Mouse (Mus musculus): ENCODE measurements around the gene 1110051M20Rik. TPM values are rescaled to one million over a fixed set of nuclear protein-coding genes. Genes with fewer than 3 reads are reported as not detected.

1110051M20Rik gene
- polyA plus RNA-seq, 1 experiment from 2014 or later = 105 TPM

- no peak overlapping the region for H3K4me2 ChIP-seq (replicated peaks)
- 45% methylated on average over 4 of the region's 4 CpGs for WGBS
- H3K4me1 ChIP-seq = peaks cover 2% of the 10 kb centered on the region; the same call in 1 of the 2 replicates
- H3K9ac ChIP-seq = no peak overlapping the region
- no peak overlapping the region for H3K27ac ChIP-seq
- H3K27me3 ChIP-seq = no peaks in the 10 kb centered on the region
- no peak for ATAC-seq (ENCODE audit: low FRiP score)
- no peaks in the 10 kb centered on the region for H3K9me3 ChIP-seq (replicated peaks)
- H3K36me3 ChIP-seq = no peaks in the 10 kb centered on the region
- no peak overlapping the region for H3K4me3 ChIP-seq
Measured at GRCm38 (mm10) chr2:91361068-91361528, 83.4 kb downstream of the 1110051M20Rik start.

GRCm38 (mm10) chr2:91355767-91356166 is 88.7 kb downstream of the 1110051M20Rik start:
- Histone ChIP-seq H3K27ac (no peak overlapping the region), H3K9me3 (replicated peaks) (no peaks in the 10 kb centered on the region), H3K27me3 (no peaks in the 10 kb centered on the region), H3K4me1 (peaks cover 2% of the 10 kb centered on the region; the same call in 1 of the 2 replicates), H3K9ac (no peak overlapping the region), H3K4me3 (no peak overlapping the region), H3K4me2 (replicated peaks) (no peak overlapping the region), H3K36me3 (no peaks in the 10 kb centered on the region)
- WGBS = 92% methylated on average over 3 of the region's 3 CpGs
- no peak for ATAC-seq (ENCODE audit: low FRiP score)

- ATAC-seq (ENCODE audit: low FRiP score) = no peak
- 79% methylated on average over 6 of the region's 6 CpGs for WGBS
Measured at GRCm38 (mm10) chr2:91354727-91355403, 89.6 kb downstream of the 1110051M20Rik start.

DNA sequence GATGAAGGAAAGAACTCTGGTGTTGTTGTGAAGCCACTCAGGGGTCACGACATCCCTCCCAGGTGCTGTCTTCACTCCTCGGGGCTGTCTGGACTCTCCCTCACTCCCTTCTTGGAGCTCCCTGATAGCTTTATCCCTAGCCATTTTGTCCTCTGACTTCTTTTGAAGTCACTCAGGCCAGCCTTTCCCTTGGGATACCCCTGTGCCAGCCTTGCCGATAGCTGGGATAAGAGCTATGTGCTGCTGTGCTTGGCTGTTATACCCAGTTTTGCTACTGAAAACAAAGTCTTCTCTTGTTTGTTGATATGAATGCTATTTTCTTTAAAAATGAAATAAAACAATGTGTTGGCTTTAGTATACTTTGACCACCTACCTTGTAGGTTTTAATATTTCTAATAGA is 90.7 kb downstream of the 1110051M20Rik start:
- Histone ChIP-seq H3K27ac (no peak overlapping the region), H3K4me3 (no peak overlapping the region), H3K9ac (no peak overlapping the region), H3K4me1 (peaks cover 2% of the 10 kb centered on the region; the same call in 1 of the 2 replicates), H3K4me2 (replicated peaks) (no peak overlapping the region), H3K36me3 (no peaks in the 10 kb centered on the region), H3K27me3 (no peaks in the 10 kb centered on the region), H3K9me3 (replicated peaks) (no peaks in the 10 kb centered on the region)
- 52% methylated on average over 3 of the region's 3 CpGs for WGBS
- no peak for ATAC-seq (ENCODE audit: low FRiP score)

More at GRCm38 (mm10) chr2:91354727-91355403, 89.6 kb downstream of the 1110051M20Rik start:
- Histone ChIP-seq H3K27me3 (no peaks in the 10 kb centered on the region), H3K4me2 (replicated peaks) (no peak overlapping the region), H3K27ac (peak overlapping the region; percentile 30; the same call in 1 of the 2 replicates), H3K36me3 (no peaks in the 10 kb centered on the region), H3K9me3 (replicated peaks) (no peaks in the 10 kb centered on the region), H3K4me1 (peaks cover 2% of the 10 kb centered on the region; the same call in 1 of the 2 replicates), H3K4me3 (no peak overlapping the region), H3K9ac (no peak overlapping the region)

DNA sequence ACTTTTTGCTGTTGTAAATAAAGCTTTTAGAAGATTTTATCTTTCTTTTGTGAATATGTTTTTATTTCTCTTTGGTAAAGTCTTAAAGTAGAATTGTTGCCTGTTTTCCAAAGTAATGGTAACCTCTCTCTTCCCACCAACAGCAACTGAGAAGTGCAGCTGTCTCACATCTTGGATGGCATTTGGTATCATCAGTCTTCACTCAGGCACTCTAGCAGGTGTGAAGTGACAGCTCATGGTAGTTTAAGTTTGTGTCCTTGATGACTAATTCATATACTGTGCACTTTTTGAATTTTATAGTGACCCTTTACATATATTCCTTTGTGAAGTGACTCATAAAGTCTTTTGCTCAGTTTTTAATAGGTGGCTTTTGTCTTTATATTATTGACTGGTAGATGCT is 92.7 kb downstream of the 1110051M20Rik start:
- ATAC-seq (ENCODE audit: low FRiP score) = no peak
- Histone ChIP-seq H3K9me3 (replicated peaks) (no peaks in the 10 kb centered on the region), H3K4me1 (peaks cover 2% of the 10 kb centered on the region; the same call in 1 of the 2 replicates), H3K27me3 (no peaks in the 10 kb centered on the region), H3K36me3 (no peaks in the 10 kb centered on the region), H3K9ac (no peak overlapping the region), H3K4me3 (no peak overlapping the region), H3K4me2 (replicated peaks) (no peak overlapping the region), H3K27ac (no peak overlapping the region)

- Histone ChIP-seq H3K9me3 (replicated peaks) (no peaks in the 10 kb centered on the region), H3K4me3 (no peak overlapping the region), H3K4me1 (peaks cover 2% of the 10 kb centered on the region; the same call in 1 of the 2 replicates), H3K36me3 (no peaks in the 10 kb centered on the region), H3K4me2 (replicated peaks) (no peak overlapping the region), H3K27ac (no peak overlapping the region), H3K27me3 (no peaks in the 10 kb centered on the region), H3K9ac (no peak overlapping the region)
- no peak for ATAC-seq (ENCODE audit: low FRiP score)
- 71% methylated on average over 6 of the region's 6 CpGs for WGBS
Measured at GRCm38 (mm10) chr2:91349974-91350457, 94.5 kb downstream of the 1110051M20Rik start.

DNA sequence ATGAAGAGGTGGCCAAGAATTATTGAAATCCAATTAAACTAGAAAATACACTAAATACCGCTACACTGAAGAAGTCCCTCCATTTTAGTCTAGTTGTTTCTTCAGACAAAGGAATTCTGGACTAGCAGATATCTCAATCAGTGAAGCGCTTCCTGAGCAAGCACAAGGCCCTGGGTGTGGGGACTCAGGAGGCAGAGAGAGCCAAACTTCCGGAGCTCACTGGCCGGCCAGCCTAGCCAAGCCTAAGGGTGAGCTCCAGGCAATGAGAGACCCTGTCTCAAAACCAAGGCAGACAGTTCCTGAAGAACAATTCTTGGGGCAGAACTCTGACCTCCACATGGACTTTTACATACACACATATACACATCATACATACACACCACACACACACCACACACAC is 95.6 kb downstream of the 1110051M20Rik start:
- Histone ChIP-seq H3K4me1 (no peaks in the 10 kb centered on the region), H3K27ac (no peak overlapping the region), H3K27me3 (no peaks in the 10 kb centered on the region), H3K4me2 (replicated peaks) (no peak overlapping the region), H3K9me3 (replicated peaks) (no peaks in the 10 kb centered on the region), H3K36me3 (0 out of 2 replicates have a peak, but pooled peaks cover 3% of the 10 kb centered on the region), H3K4me3 (no peak overlapping the region), H3K9ac (no peak overlapping the region)
- no peak for ATAC-seq (ENCODE audit: low FRiP score)
- 76% methylated on average over 4 of the region's 4 CpGs for WGBS

GRCm38 (mm10) chr2:91345644-91346043 is 98.9 kb downstream of the 1110051M20Rik start:
- 86% methylated on average over 1 of the region's 1 CpGs for WGBS
- Histone ChIP-seq H3K27me3 (no peaks in the 10 kb centered on the region), H3K4me3 (no peak overlapping the region), H3K9ac (no peak overlapping the region), H3K36me3 (0 out of 2 replicates have a peak, but pooled peaks cover 10% of the 10 kb centered on the region), H3K9me3 (replicated peaks) (0 out of 2 replicates have a peak, but pooled peaks cover 3% of the 10 kb centered on the region), H3K4me2 (replicated peaks) (no peak overlapping the region), H3K4me1 (no peaks in the 10 kb centered on the region), H3K27ac (no peak overlapping the region)
- no peak for ATAC-seq (ENCODE audit: low FRiP score)

- WGBS = 95% methylated on average over 2 of the region's 2 CpGs
- Histone ChIP-seq H3K9me3 (replicated peaks) (0 out of 2 replicates have a peak, but pooled peaks cover 3% of the 10 kb centered on the region), H3K27me3 (no peaks in the 10 kb centered on the region), H3K4me1 (no peaks in the 10 kb centered on the region), H3K27ac (no peak overlapping the region), H3K36me3 (0 out of 2 replicates have a peak, but pooled peaks cover 10% of the 10 kb centered on the region), H3K4me3 (no peak overlapping the region), H3K9ac (no peak overlapping the region), H3K4me2 (replicated peaks) (no peak overlapping the region)
- no peak for ATAC-seq (ENCODE audit: low FRiP score)
Measured at GRCm38 (mm10) chr2:91339591-91339990, 104.9 kb downstream of the 1110051M20Rik start.

GRCm38 (mm10) chr2:91335128-91335527 is 109.4 kb downstream of the 1110051M20Rik start:
- H3K36me3 ChIP-seq = no peaks in the 10 kb centered on the region
- peaks cover 10% of the 10 kb centered on the region for H3K4me1 ChIP-seq
- H3K4me3 ChIP-seq = no peak overlapping the region
- H3K27me3 ChIP-seq = no peaks in the 10 kb centered on the region
- WGBS = 76% methylated on average over 4 of the region's 4 CpGs
- H3K27ac ChIP-seq = no peak overlapping the region
- H3K9ac ChIP-seq = no peak overlapping the region
- no peaks in the 10 kb centered on the region for H3K9me3 ChIP-seq (replicated peaks)
- no peak overlapping the region for H3K4me2 ChIP-seq (replicated peaks)
- ATAC-seq (ENCODE audit: low FRiP score) = no peak

DNA sequence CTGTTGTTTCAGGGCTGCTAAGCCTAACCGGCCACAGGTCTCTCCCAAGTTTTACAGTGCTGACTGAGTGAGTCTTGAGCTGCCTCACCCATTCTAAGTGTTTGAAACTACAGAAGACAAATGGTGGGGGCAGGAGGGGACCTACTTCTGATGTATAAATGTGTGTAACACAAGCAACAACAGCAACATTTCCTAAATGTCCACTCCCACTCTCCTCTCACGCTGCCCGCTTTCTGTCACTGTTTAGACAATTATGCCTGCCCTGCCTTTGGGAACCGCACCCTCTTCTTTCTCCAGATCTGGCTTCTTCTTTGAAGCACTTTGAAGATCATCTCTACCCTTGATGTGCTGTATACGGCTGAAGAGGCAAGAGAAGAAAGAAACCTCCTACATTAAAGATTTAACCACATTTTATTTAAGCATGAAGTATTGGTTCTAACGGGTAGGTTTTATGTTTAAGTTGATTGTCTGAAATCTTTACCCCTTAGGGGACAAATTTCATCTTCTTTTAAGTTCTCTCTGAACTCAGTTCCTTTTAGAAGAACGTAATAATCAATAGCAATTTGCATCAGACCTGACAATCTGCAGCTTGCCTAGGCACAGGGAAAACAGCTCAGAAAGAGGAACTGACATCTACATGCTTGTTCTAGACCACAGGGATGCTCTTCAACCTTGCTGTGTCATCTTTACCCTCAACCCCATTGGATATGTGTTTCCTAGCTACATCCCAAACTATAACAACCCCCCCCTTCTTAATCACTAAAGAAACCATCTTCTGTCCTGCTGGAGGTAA is 113.3 kb downstream of the 1110051M20Rik start:
- peaks cover 31% of the 10 kb centered on the region for H3K4me1 ChIP-seq

GRCm38 (mm10) chr2:91329996-91330738 is 114.3 kb downstream of the 1110051M20Rik start:
- ATAC-seq (ENCODE audit: low FRiP score) = peak; percentile 34; the same call in 1 of the 2 replicates

More for the DNA sequence above, 113.3 kb downstream of the 1110051M20Rik start:
- Histone ChIP-seq H3K27ac (peak overlapping the region; percentile 57), H3K36me3 (no peaks in the 10 kb centered on the region), H3K9me3 (replicated peaks) (no peaks in the 10 kb centered on the region), H3K4me2 (replicated peaks) (no peak overlapping the region), H3K9ac (no peak overlapping the region), H3K4me3 (no peak overlapping the region), H3K27me3 (no peaks in the 10 kb centered on the region)
- no peak for ATAC-seq (ENCODE audit: low FRiP score)
- 85% methylated on average over 7 of the region's 7 CpGs for WGBS

More at GRCm38 (mm10) chr2:91329996-91330738, 114.3 kb downstream of the 1110051M20Rik start:
- Histone ChIP-seq H3K27me3 (no peaks in the 10 kb centered on the region), H3K4me2 (replicated peaks) (no peak overlapping the region), H3K9me3 (replicated peaks) (no peaks in the 10 kb centered on the region), H3K27ac (no peak overlapping the region), H3K4me3 (no peak overlapping the region), H3K9ac (no peak overlapping the region), H3K36me3 (no peaks in the 10 kb centered on the region), H3K4me1 (peaks cover 33% of the 10 kb centered on the region)
- 63% methylated on average over 8 of the region's 8 CpGs for WGBS

All from hindbrain, embryonic 12.5 days (tissue).